Mouse (Mus musculus) left cerebral cortex, adult 9 months (tissue): ENCODE measurements around the gene Zfp445.

ENCODE experiments used
- DNase-seq, 2 experiments: peaks; one replicate each; pipeline ENCODE4 v3.0.0; 2022; ENCODE audit warnings: low spot score in 2 of 2

The Zfp445 gene

GRCm38 (mm10) chr9:122836126-122836525, 29.7 kb downstream of the Zfp445 start:
- no peak for DNase-seq

- DNase-seq = no peak
Measured at GRCm38 (mm10) chr9:122829826-122830380, 35.9 kb downstream of the Zfp445 start.

- no peak for DNase-seq
Measured at GRCm38 (mm10) chr9:122826743-122827142, 39.1 kb downstream of the Zfp445 start.

GRCm38 (mm10) chr9:122823374-122824017, 42.3 kb downstream of the Zfp445 start:
- no peak for DNase-seq

GRCm38 (mm10) chr9:122815239-122815851, 50.5 kb downstream of the Zfp445 start:
- DNase-seq = no peak

GRCm38 (mm10) chr9:122814775-122815174, 51.0 kb downstream of the Zfp445 start:
- DNase-seq = no peak

- DNase-seq = no peak
Measured at GRCm38 (mm10) chr9:122812386-122812785, 53.4 kb downstream of the Zfp445 start.

- no peak for DNase-seq
Measured at GRCm38 (mm10) chr9:122810212-122810611, 55.6 kb downstream of the Zfp445 start.

- DNase-seq = no peak
Measured at GRCm38 (mm10) chr9:122807186-122807585, 58.6 kb downstream of the Zfp445 start.

- no peak for DNase-seq
Measured at GRCm38 (mm10) chr9:122805845-122806341, 59.9 kb downstream of the Zfp445 start.

- DNase-seq = peak; percentile 76 to 89
Measured at GRCm38 (mm10) chr9:122805053-122805844, 60.6 kb downstream of the Zfp445 start, which contains the start of gene Tcaim. Tcaim (plus strand) TSS chr9:122805539.
